Mouse (Mus musculus): Measurements from ENCODE around the gene Zfp972. TPM values are rescaled to one million over a fixed set of nuclear protein-coding genes. Genes with fewer than 3 reads are reported as not detected.
A peak's percentile ranks its signal among the peaks of the same experiment; 100 is the strongest.
"Not testable (repeated sequence)": the region's sequence is repeated elsewhere in the genome, so short reads cannot be mapped to it uniquely, and the experiment has no call there.

Zfp972 gene
- not detected in 2 replicates for polyA plus RNA-seq (2016; fragmentation: Nextera tagmentation; extraction: Ambion mirVana)

DNA sequence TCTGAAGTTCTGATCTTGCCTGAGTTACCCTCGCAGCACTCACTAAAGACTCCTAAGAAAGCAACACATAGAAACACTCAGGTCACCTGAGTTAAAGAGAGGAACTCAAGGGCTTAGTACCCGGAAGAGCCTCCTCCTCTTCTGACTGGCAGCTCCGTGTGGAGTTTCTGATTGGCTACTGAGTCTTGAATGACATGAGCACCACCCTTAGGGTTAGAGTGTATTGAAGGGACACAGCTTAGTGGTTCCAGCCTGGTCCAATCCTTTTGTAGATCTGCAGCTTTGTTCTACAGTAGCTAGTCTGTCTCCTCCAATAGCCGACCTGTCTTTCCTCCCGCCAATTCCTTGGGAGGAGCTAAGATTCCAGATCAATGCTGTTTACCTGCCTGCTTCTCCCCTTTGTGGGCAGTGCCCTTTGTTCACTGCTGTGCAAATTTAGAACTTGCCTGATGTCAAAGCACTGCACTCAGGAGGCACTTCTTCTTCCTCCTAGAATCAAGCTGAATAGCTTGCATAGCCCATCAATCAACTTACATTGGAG is at the start of gene Zfp972:
Gene Zfp972, minus strand, starts transcription at position 51 of the 541 bp plus-strand sequence.
- not testable (repeated sequence) for H3K27ac ChIP-seq (replicated peaks); H3K36me3 ChIP-seq (replicated peaks); H3K27me3 ChIP-seq (replicated peaks; ENCODE audit: low read depth, poor library complexity, severe bottlenecking); H3K4me3 ChIP-seq; H3K9me3 ChIP-seq; DNase-seq (ENCODE audit: low spot score); H3K4me1 ChIP-seq
- WGBS, result 62% methylated on average over 4 of the region's 5 CpGs

- 85% methylated on average over 7 of the region's 7 CpGs for WGBS
- H3K36me3 ChIP-seq (replicated peaks); H3K9me3 ChIP-seq; H3K4me1 ChIP-seq; H3K27ac ChIP-seq (replicated peaks); H3K27me3 ChIP-seq (replicated peaks; ENCODE audit: low read depth, poor library complexity, severe bottlenecking); DNase-seq (ENCODE audit: low spot score); H3K4me3 ChIP-seq: not testable (repeated sequence)
Measured at GRCm38 (mm10) chr2:177974814-177975213, 49.4 kb upstream of the Zfp972 start.

GRCm38 (mm10) chr2:177957145-177957544 is 31.7 kb upstream of the Zfp972 start, which contains the start of gene Gm14326:
TSS of gene Gm14326 (minus strand) at chr2:177957297.
- DNase-seq (ENCODE audit: low spot score), result peak; percentile 8
- 0% methylated on average over 7 of the region's 7 CpGs for WGBS
- H3K4me3 ChIP-seq, result peak within 1 kb of the TSS; percentile 60
- H3K27ac ChIP-seq (replicated peaks); H3K27me3 ChIP-seq (replicated peaks; ENCODE audit: low read depth, poor library complexity, severe bottlenecking); H3K4me1 ChIP-seq; H3K36me3 ChIP-seq (replicated peaks); H3K9me3 ChIP-seq: not testable (repeated sequence)

DNA sequence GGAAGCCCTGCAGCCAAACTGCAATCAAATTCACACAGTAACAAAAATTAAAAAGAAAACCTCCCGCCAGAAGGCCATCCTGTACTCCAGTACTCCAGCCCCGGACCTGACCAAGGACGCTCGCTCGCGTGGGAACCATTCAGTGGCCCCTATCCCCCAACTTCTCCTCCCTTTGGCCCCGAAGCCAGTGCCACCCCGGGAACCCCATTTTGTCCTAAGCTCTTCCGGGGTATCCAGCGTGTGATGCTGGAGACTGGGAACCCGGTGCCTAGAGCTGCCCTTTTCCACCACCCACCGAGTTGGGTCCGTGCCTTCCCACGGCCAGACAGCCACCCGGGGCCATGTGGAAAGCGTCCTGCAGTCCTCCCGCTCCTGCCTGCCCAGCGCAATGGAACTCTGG is 31.3 kb upstream of the Zfp972 start:
- not testable (repeated sequence) for H3K9me3 ChIP-seq; H3K27ac ChIP-seq (replicated peaks); H3K4me1 ChIP-seq; H3K27me3 ChIP-seq (replicated peaks; ENCODE audit: low read depth, poor library complexity, severe bottlenecking); DNase-seq (ENCODE audit: low spot score); H3K36me3 ChIP-seq (replicated peaks)
- under 1% methylated on average over 18 of the region's 18 CpGs for WGBS
- peak overlapping the region; percentile 60 for H3K4me3 ChIP-seq

DNA sequence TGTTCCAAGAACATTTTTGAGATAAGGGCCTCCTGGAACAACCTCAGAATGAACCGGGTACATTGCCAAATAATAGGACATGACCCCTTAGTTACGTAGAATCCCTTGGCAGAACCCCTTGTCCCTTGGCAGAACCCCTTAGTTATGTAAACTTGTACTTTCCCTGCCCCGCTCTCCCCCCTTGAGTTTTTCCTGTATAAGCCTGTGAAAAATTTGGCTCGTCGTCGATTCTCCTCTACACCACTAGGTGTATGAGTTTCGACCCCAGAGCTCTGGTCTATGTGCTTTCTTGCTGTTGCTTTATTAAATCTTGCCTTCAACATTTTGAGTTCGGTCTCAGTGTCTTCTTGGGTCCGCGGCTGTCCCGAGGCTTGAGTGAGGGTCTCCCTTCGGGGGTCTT is 22.1 kb downstream of the Zfp972 start:
- not testable (repeated sequence) for H3K9me3 ChIP-seq; H3K27ac ChIP-seq (replicated peaks); H3K4me1 ChIP-seq; H3K27me3 ChIP-seq (replicated peaks; ENCODE audit: low read depth, poor library complexity, severe bottlenecking); H3K36me3 ChIP-seq (replicated peaks); DNase-seq (ENCODE audit: low spot score); H3K4me3 ChIP-seq
- WGBS, result 97% methylated on average over 5 of the region's 12 CpGs

DNA sequence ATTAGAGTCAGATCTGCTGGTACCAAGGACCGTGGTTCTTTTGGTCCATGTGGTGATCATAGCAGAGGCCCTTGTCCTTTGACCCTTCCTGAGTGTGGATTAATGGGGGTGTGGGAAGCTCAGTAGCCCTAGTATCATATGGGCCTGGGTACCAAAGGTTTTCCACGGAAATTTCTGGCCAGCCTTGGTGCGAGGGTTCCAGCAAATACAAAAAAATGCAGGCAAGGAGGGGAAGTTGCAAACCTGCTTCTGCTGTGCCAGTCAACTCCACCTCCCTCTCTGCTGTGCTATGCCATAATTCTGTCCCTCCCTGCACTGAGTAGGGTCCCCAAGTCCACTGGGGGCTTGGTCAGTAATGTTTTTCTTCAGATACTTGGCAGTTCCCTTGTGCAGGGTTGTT is 27.2 kb downstream of the Zfp972 start:
- DNase-seq (ENCODE audit: low spot score); H3K9me3 ChIP-seq; H3K36me3 ChIP-seq (replicated peaks); H3K27me3 ChIP-seq (replicated peaks; ENCODE audit: low read depth, poor library complexity, severe bottlenecking); H3K4me3 ChIP-seq; H3K4me1 ChIP-seq; H3K27ac ChIP-seq (replicated peaks): not testable (repeated sequence)
- 86% methylated on average over 2 of the region's 3 CpGs for WGBS

- not testable (repeated sequence) for H3K27me3 ChIP-seq (replicated peaks; ENCODE audit: low read depth, poor library complexity, severe bottlenecking); H3K4me1 ChIP-seq; DNase-seq (ENCODE audit: low spot score); H3K9me3 ChIP-seq; H3K27ac ChIP-seq (replicated peaks); H3K36me3 ChIP-seq (replicated peaks)
- peak within 1 kb of the TSS; percentile 38; the same call in 1 of the 2 replicates for H3K4me3 ChIP-seq
- WGBS, result 50% methylated on average over 12 of the region's 13 CpGs
Measured at GRCm38 (mm10) chr2:177897046-177897578, 28.3 kb downstream of the Zfp972 start, which contains the start of gene Gm14327. TSS of gene Gm14327 (plus strand) at chr2:177897096.

- H3K9me3 ChIP-seq; H3K36me3 ChIP-seq (replicated peaks); H3K4me1 ChIP-seq; H3K4me3 ChIP-seq; H3K27me3 ChIP-seq (replicated peaks; ENCODE audit: low read depth, poor library complexity, severe bottlenecking); DNase-seq (ENCODE audit: low spot score); H3K27ac ChIP-seq (replicated peaks): not testable (repeated sequence)
- 93% methylated on average over 14 of the region's 14 CpGs for WGBS
Measured at GRCm38 (mm10) chr2:177887743-177888142, 37.7 kb downstream of the Zfp972 start.

GRCm38 (mm10) chr2:177862254-177862653 is 63.2 kb downstream of the Zfp972 start:
- WGBS, result 94% methylated on average over 2 of the region's 2 CpGs

More at GRCm38 (mm10) chr2:177862254-177862653, 63.2 kb downstream of the Zfp972 start:
- not testable (repeated sequence) for H3K36me3 ChIP-seq (replicated peaks); H3K27ac ChIP-seq (replicated peaks); DNase-seq (ENCODE audit: low spot score); H3K27me3 ChIP-seq (replicated peaks; ENCODE audit: low read depth, poor library complexity, severe bottlenecking); H3K4me1 ChIP-seq; H3K4me3 ChIP-seq; H3K9me3 ChIP-seq

Other genes with a start within 250 kb of the Zfp972 start
- 7.6 and 11.3 TPM in 2 replicates for gene Gm14322, start 166.3 kb downstream of the Zfp972 start, polyA plus RNA-seq (2016; fragmentation: Nextera tagmentation; extraction: Ambion mirVana)
- gene Gm14325, start 85.3 kb downstream of the Zfp972 start, polyA plus RNA-seq (2016; fragmentation: Nextera tagmentation; extraction: Ambion mirVana), result 35.1 and 40.2 TPM in 2 replicates
- 2.9 and 3.4 TPM in 2 replicates for gene Gm14327, start 28.5 kb downstream of the Zfp972 start, polyA plus RNA-seq (2016; fragmentation: Nextera tagmentation; extraction: Ambion mirVana)
- 16.7 and 22.3 TPM in 2 replicates for gene Gm14326, start 31.7 kb upstream of the Zfp972 start, polyA plus RNA-seq (2016; fragmentation: Nextera tagmentation; extraction: Ambion mirVana)
- gene Zfp971, start 97.7 kb upstream of the Zfp972 start, polyA plus RNA-seq (2016; fragmentation: Nextera tagmentation; extraction: Ambion mirVana), result 14.7 and 15.0 TPM in 2 replicates
- 16.5 and 17.7 TPM in 2 replicates for gene Zfp931, start 152.9 kb upstream of the Zfp972 start, polyA plus RNA-seq (2016; fragmentation: Nextera tagmentation; extraction: Ambion mirVana)
- 3.8 and 4.6 TPM in 2 replicates for gene Phactr3, start 193.4 kb upstream of the Zfp972 start, polyA plus RNA-seq (2016; fragmentation: Nextera tagmentation; extraction: Ambion mirVana)

All from embryonic facial prominence, embryonic 10.5 days (tissue).